12 mouse cellular contexts compared by ENCODE assay signal in the genomic region with DNA sequence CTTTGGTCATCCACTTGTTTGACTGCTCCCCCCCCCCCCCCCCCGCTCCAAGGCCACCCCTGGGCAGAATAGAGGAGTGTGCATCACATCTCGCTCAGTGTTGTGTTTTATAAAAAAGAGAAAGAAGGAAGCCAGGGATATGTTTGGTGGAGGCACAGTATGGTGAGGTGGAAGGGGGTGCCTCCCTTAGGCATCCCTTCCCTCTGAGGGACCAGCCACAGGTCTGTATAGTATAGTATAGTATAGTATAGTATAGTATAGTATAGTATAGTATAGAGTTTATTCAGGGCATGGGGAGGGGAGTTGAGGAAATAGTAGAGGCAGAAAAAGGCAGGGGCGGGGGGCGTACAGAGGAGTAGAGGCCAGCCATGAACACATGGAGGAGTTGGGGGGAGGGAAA.
"Had no signal": no experiment of that assay in that cellular context is flagged by ENCODE, and none has a peak within 500 bp of the region (broad histone marks: within the 10 kb centered on the region; RNA-seq: fewer than 3 reads in every experiment).

No protein-coding gene starts in this region.

- H3K4me1 ChIP-seq: limb, embryonic 13.5 days had no signal

- H3K36me3 ChIP-seq: limb, embryonic 13.5 days had no signal

- H3K9ac ChIP-seq: limb, embryonic 13.5 days; liver, embryonic 14.5 days had no signal

- H3K4me2 ChIP-seq: limb, embryonic 13.5 days had no signal

- H3K9me3 ChIP-seq: limb, embryonic 13.5 days had no signal

- DNase-seq: kidney, adult 9 months; kidney, postnatal 10 days; left cerebral cortex, postnatal 4 days; lung, adult 18-20 months; retina, postnatal 1 day; right cerebral cortex, postnatal 4 days; spleen, adult 18-20 months; thymus, adult 18-20 months; thymus, postnatal 14 days had no signal

- H3K27ac ChIP-seq: limb, embryonic 13.5 days; liver, embryonic 14.5 days had no signal

- H3K4me3 ChIP-seq: limb, embryonic 13.5 days; myocyte had no signal

- H3K27me3 ChIP-seq: limb, embryonic 13.5 days had no signal
